Mouse (Mus musculus) cortical plate, adult 2 months (tissue): ENCODE data around the gene Zmiz1. TPM values are rescaled to one million over a fixed set of nuclear protein-coding genes. Genes with fewer than 3 reads are reported as not detected.

Source experiments
- H3K27ac ChIP-seq: fragments of 200-500 bp; 2 replicates; pipeline ENCODE4 v1.5.1; 2012; ENCODE audit warnings: low read length, control low read depth, inconsistent platforms; ENCODE audit not compliant: insufficient read depth
- H3K4me1 ChIP-seq: fragments of 200-500 bp; 2 replicates; pipeline ENCODE4 v1.6.1; 2011; ENCODE audit warnings: low read length; ENCODE audit not compliant: control insufficient read depth, insufficient read depth
- H3K4me3 ChIP-seq: fragments of 200-500 bp; 2 replicates; pipeline ENCODE4 v1.5.1; 2011; ENCODE audit warnings: mild to moderate bottlenecking, low read length, control low read depth; ENCODE audit not compliant: insufficient read depth
- CTCF ChIP-seq: fragments of 200-500 bp; IDR thresholded peaks from 2 replicates; pipeline ENCODE4 v1.5.1; 2011; ENCODE audit warnings: mild to moderate bottlenecking, control low read depth, low read length; ENCODE audit not compliant: insufficient read depth; ENCODE audit errors: extremely low read depth
- POLR2A ChIP-seq: fragments of 200-500 bp; IDR thresholded peaks from 2 replicates; pipeline ENCODE4 v1.6.1; 2011; ENCODE audit warnings: mild to moderate bottlenecking, low read length, control low read depth; ENCODE audit not compliant: insufficient read depth; ENCODE audit errors: extremely low read depth
- polyA plus RNA-seq: library from polyadenylated mRNA; depleted of rRNA; stranded (reverse); fragments of >200 nt; gene quantifications from 2 replicates; pipeline ENCODE4 v1.2.3, GENCODE M21; 2012

Zmiz1 gene
- polyA plus RNA-seq, 1 experiment = 36.9 TPM

GRCm38 (mm10) chr14:25591000-25591399, 132.0 kb downstream of the Zmiz1 start:
- TF ChIP-seq POLR2A = no peak
- TF ChIP-seq CTCF = no peak

DNA sequence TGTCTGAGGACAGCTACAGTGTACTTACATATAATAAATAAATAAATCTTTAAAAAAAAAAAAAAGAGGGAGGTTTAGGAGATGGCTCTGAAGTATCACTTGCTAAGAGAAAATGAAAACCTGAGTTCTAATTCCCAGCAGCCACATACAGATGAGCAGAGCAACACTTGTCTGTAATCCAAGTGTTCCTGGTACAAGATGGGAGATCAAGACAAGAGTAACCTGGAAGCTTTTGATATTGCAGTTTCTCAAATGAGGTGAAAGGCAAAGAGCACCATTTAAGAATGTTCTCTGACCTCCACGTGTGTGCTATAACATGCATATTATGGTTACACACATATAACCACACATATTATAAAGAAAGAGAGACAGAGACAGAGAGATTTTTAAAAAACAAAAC, 132.4 kb downstream of the Zmiz1 start:
- Histone ChIP-seq H3K4me1 (peaks cover 18% of the 10 kb centered on the region), H3K27ac (no peak overlapping the region), H3K4me3 (no peak overlapping the region)
- TF ChIP-seq CTCF = no peak
- no peak for TF ChIP-seq POLR2A

More at GRCm38 (mm10) chr14:25591000-25591399, 132.0 kb downstream of the Zmiz1 start:
- Histone ChIP-seq H3K27ac (no peak overlapping the region), H3K4me1 (peaks cover 20% of the 10 kb centered on the region), H3K4me3 (no peak overlapping the region)

DNA sequence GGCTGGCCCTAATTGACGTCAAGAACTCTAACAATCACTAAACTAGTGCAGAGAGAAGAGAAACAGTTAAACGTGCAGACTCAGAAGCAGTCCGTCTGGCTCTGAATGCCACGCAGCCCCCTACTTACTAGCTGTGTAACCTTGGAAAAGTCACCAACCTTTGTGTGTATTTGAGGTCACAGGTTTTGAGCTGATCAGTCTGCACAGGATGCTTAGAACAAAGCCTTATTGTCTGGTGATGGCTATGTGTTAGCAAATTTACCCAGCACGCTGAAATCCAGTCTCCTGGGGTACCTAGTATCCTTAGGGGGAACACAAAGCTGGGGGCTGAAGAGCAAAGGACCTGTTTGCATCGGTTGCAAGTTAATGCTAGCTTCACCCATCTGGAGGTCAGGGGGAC, 133.5 kb downstream of the Zmiz1 start:
- peaks cover 12% of the 10 kb centered on the region for H3K4me1 ChIP-seq
- no peak overlapping the region for H3K4me3 ChIP-seq
- TF ChIP-seq POLR2A = no peak
- TF ChIP-seq CTCF = no peak
- H3K27ac ChIP-seq = no peak overlapping the region

GRCm38 (mm10) chr14:25593876-25594275, 134.9 kb downstream of the Zmiz1 start:
- TF ChIP-seq POLR2A = no peak
- TF ChIP-seq CTCF = no peak
- H3K4me1 ChIP-seq = peaks cover 8% of the 10 kb centered on the region
- no peak overlapping the region for H3K27ac ChIP-seq
- H3K4me3 ChIP-seq = no peak overlapping the region

DNA sequence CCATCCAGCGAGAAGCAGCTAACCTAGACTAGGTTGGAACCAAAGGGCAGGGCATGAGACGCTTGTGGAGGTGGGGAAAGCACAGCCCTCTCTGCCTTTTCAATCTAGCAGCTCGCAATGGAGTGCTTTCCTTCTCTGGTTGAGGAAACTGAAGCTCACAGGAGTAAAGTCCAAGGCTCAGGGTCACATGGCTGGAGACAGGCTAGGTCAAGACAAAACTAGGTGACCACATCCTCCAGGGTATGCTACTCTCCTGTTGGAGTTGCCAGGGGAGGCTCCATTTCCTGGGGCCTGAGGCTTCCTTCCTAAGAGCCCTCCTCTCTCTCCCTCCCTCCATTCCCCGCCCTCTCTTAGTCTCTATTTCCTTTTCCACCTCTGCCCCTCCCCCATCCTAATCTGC, 135.6 kb downstream of the Zmiz1 start:
- Histone ChIP-seq H3K27ac (no peak overlapping the region), H3K4me3 (no peak overlapping the region), H3K4me1 (peaks cover 2% of the 10 kb centered on the region; the same call in 1 of the 2 replicates)
- no peak for TF ChIP-seq CTCF

DNA sequence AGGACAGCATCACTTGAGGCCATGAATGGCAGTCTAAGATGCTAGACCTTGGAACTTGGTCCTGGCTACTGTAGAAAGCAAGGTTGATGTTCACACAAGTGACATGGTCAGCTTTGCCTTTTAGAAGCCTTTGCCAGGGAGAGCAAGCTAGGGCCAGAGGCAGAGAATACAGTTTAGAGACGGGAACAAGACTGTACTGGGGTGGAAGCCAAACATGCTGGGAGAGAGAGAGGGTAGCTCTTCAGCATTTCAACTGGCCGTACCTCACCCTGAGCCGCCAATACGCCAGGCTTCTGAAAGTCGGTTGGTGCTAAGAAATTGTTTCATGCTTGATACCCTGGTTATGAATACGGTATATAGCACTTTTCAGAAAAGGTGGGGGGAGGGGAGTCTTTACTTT, 140.0 kb downstream of the Zmiz1 start:
- no peak overlapping the region for H3K27ac ChIP-seq
- H3K4me3 ChIP-seq = no peak overlapping the region
- TF ChIP-seq POLR2A (no peak), CTCF (no peak)
- H3K4me1 ChIP-seq = no peaks in the 10 kb centered on the region

- no peak overlapping the region for H3K4me3 ChIP-seq
- no peak overlapping the region for H3K27ac ChIP-seq
- TF ChIP-seq CTCF (no peak), POLR2A (no peak)
- H3K4me1 ChIP-seq = no peaks in the 10 kb centered on the region
Measured at GRCm38 (mm10) chr14:25599934-25600333, 140.9 kb downstream of the Zmiz1 start.

- TF ChIP-seq CTCF (no peak), POLR2A (no peak)
- Histone ChIP-seq H3K27ac (no peak overlapping the region), H3K4me1 (no peaks in the 10 kb centered on the region), H3K4me3 (no peak overlapping the region)
Measured at GRCm38 (mm10) chr14:25600358-25600757, 141.4 kb downstream of the Zmiz1 start.

- no peaks in the 10 kb centered on the region for H3K4me1 ChIP-seq
- no peak overlapping the region for H3K4me3 ChIP-seq
- no peak overlapping the region for H3K27ac ChIP-seq
- TF ChIP-seq POLR2A (no peak), CTCF (no peak)
Measured at GRCm38 (mm10) chr14:25600951-25601350, 142.0 kb downstream of the Zmiz1 start.

GRCm38 (mm10) chr14:25602018-25602417, 143.0 kb downstream of the Zmiz1 start:
- Histone ChIP-seq H3K4me3 (no peak overlapping the region), H3K4me1 (no peaks in the 10 kb centered on the region), H3K27ac (no peak overlapping the region)
- TF ChIP-seq CTCF (no peak), POLR2A (no peak)
